Comparison of ENCODE assay signal across 26 mouse cellular contexts in the genomic region with DNA sequence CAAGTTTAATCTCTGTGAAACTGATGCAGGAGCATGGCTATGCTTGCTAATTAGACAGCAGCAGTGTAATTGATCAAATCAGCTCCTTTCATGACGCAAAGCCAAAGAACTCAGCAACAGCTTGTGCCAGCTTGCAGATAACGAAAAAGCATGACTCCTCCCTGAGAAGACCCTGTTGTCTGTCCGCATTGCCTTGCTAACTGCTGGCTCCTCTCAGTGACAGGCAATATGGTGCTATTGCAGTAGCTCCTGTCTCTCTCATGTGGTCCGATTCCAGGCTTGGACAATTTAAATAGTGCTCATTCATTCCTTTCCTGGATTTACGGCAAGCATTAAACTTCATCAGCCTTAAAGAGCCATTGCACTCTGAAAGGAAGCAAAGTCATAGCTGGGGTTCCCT. TPM values are rescaled to one million over a fixed set of nuclear protein-coding genes. Genes with fewer than 3 reads are reported as not detected.
DNase-seq lines count a peak whose midpoint lies in the region; ATAC-seq and TF ChIP-seq lines count a peak whose summit lies in the region.
"Had no signal": no experiment of that assay in that cellular context is flagged by ENCODE, and none has a peak within 500 bp of the region (broad histone marks: within the 10 kb centered on the region; RNA-seq: fewer than 3 reads in every experiment).

No protein-coding gene starts in this region.

- TF ChIP-seq CTCF in hindbrain, postnatal 0 days (IDR thresholded peaks at IDR 0.05; ENCODE audit: low read depth), result no peak
- no peak for TF ChIP-seq CTCF in lung, adult 2 months (IDR thresholded peaks at IDR 0.05; ENCODE audit: insufficient read depth, low read length)
- TF ChIP-seq CTCF in midbrain, postnatal 0 days (IDR thresholded peaks at IDR 0.05), result no peak

- no peak overlapping the region for H3K4me3 ChIP-seq in forebrain, embryonic 14.5 days (ENCODE audit: low read depth, low read length)
- no peak overlapping the region for H3K4me3 ChIP-seq in forebrain, embryonic 11.5 days (ENCODE audit: low read depth, low read length)
- no peak overlapping the region for H3K4me3 ChIP-seq in hindbrain, postnatal 0 days (ENCODE audit: low read length)
- H3K4me3 ChIP-seq in hindbrain, embryonic 10.5 days, result no peak overlapping the region
- no peak overlapping the region for H3K4me3 ChIP-seq in lung, embryonic 16.5 days (ENCODE audit: low read length)
- no peak overlapping the region for H3K4me3 ChIP-seq in lung, adult 2 months (replicated peaks; ENCODE audit: extremely low read depth, low read depth, low read length)
- no peak overlapping the region for H3K4me3 ChIP-seq in midbrain, postnatal 0 days (ENCODE audit: low read depth, low read length)
- H3K4me3 ChIP-seq in midbrain, embryonic 13.5 days (replicated peaks), result no peak overlapping the region
- H3K4me3 ChIP-seq: embryonic facial prominence, embryonic 15.5 days; erythroblast, embryonic 14.5 days; forebrain, embryonic 12.5 days; heart, embryonic 10.5 days; hindbrain, embryonic 13.5 days had no signal

- ATAC-seq in forebrain, embryonic 14.5 days, result no peak
- ATAC-seq in forebrain, embryonic 11.5 days (replicated peaks; ENCODE audit: low FRiP score), result no peak
- no peak for ATAC-seq in hindbrain, postnatal 0 days
- peak; percentile 70 for ATAC-seq in lung, embryonic 16.5 days (ENCODE audit: low read depth)
- ATAC-seq in midbrain, postnatal 0 days (ENCODE audit: low FRiP score), result no peak
- no peak for ATAC-seq in midbrain, embryonic 13.5 days
- ATAC-seq: CD4-positive, CD25-positive, alpha-beta regulatory T cell, adult 4 months had no signal

- no peak for TF ChIP-seq POLR2A in lung, adult 2 months (IDR thresholded peaks at IDR 0.05; ENCODE audit: borderline replicate concordance, extremely low read depth, low read depth, low read length)

- H3K36me3 ChIP-seq in forebrain, embryonic 14.5 days (ENCODE audit: control insufficient read depth, insufficient read depth, low read length), result no peaks in the 10 kb centered on the region
- H3K36me3 ChIP-seq in forebrain, embryonic 11.5 days (ENCODE audit: control insufficient read depth, insufficient read depth, low read length), result no peaks in the 10 kb centered on the region
- H3K36me3 ChIP-seq in hindbrain, postnatal 0 days (ENCODE audit: insufficient read depth, low read length), result no peaks in the 10 kb centered on the region
- no peaks in the 10 kb centered on the region for H3K36me3 ChIP-seq in hindbrain, embryonic 10.5 days
- H3K36me3 ChIP-seq in lung, embryonic 16.5 days (ENCODE audit: control insufficient read depth, insufficient read depth, low read length), result no peaks in the 10 kb centered on the region
- H3K36me3 ChIP-seq in midbrain, postnatal 0 days (ENCODE audit: insufficient read depth, low read length), result no peaks in the 10 kb centered on the region
- no peaks in the 10 kb centered on the region for H3K36me3 ChIP-seq in midbrain, embryonic 13.5 days
- H3K36me3 ChIP-seq: embryonic facial prominence, embryonic 15.5 days; forebrain, embryonic 12.5 days; G1E; heart, embryonic 10.5 days; hindbrain, embryonic 13.5 days had no signal

- H3K4me1 ChIP-seq in forebrain, embryonic 14.5 days (ENCODE audit: control insufficient read depth, insufficient read depth, low read length), result no peaks in the 10 kb centered on the region
- no peaks in the 10 kb centered on the region for H3K4me1 ChIP-seq in forebrain, embryonic 11.5 days (replicated peaks; ENCODE audit: control insufficient read depth, insufficient read depth, low read length)
- no peaks in the 10 kb centered on the region for H3K4me1 ChIP-seq in hindbrain, postnatal 0 days (ENCODE audit: insufficient read depth, low read length)
- H3K4me1 ChIP-seq in hindbrain, embryonic 10.5 days (replicated peaks), result peaks cover under 1% of the 10 kb centered on the region; the same call in 1 of the 2 replicates
- no peaks in the 10 kb centered on the region for H3K4me1 ChIP-seq in lung, embryonic 16.5 days (replicated peaks; ENCODE audit: control insufficient read depth, insufficient read depth, low read length)
- no peaks in the 10 kb centered on the region for H3K4me1 ChIP-seq in lung, adult 2 months (ENCODE audit: control insufficient read depth, insufficient read depth, low read length)
- H3K4me1 ChIP-seq in midbrain, postnatal 0 days (ENCODE audit: insufficient read depth, low read length), result no peaks in the 10 kb centered on the region
- H3K4me1 ChIP-seq in midbrain, embryonic 13.5 days (replicated peaks), result no peaks in the 10 kb centered on the region
- H3K4me1 ChIP-seq: embryonic facial prominence, embryonic 15.5 days; heart, embryonic 10.5 days had no signal

- no peak overlapping the region for H3K4me2 ChIP-seq in forebrain, embryonic 14.5 days (ENCODE audit: low read length)
- no peak overlapping the region for H3K4me2 ChIP-seq in forebrain, embryonic 11.5 days (ENCODE audit: low read depth, low read length, severe bottlenecking)
- no peak overlapping the region for H3K4me2 ChIP-seq in hindbrain, postnatal 0 days (ENCODE audit: low read depth, low read length)
- H3K4me2 ChIP-seq in lung, embryonic 16.5 days (ENCODE audit: low read depth, low read length), result no peak overlapping the region
- H3K4me2 ChIP-seq in midbrain, postnatal 0 days (ENCODE audit: low read depth, low read length, poor library complexity, severe bottlenecking), result no peak overlapping the region
- H3K4me2 ChIP-seq in midbrain, embryonic 13.5 days (replicated peaks), result no peak overlapping the region
- H3K4me2 ChIP-seq: embryonic facial prominence, embryonic 15.5 days; forebrain, embryonic 12.5 days; hindbrain, embryonic 13.5 days had no signal

- no peaks in the 10 kb centered on the region; the same call in 1 of the 2 replicates for H3K9me3 ChIP-seq in forebrain, embryonic 14.5 days (replicated peaks; ENCODE audit: control insufficient read depth, low read length)
- no peaks in the 10 kb centered on the region for H3K9me3 ChIP-seq in forebrain, embryonic 11.5 days (ENCODE audit: control insufficient read depth, low read length)
- no peaks in the 10 kb centered on the region for H3K9me3 ChIP-seq in hindbrain, postnatal 0 days (ENCODE audit: low read length)
- H3K9me3 ChIP-seq in hindbrain, embryonic 10.5 days, result no peaks in the 10 kb centered on the region
- H3K9me3 ChIP-seq in lung, embryonic 16.5 days (ENCODE audit: control insufficient read depth, low read length), result no peaks in the 10 kb centered on the region
- no peaks in the 10 kb centered on the region for H3K9me3 ChIP-seq in midbrain, postnatal 0 days (ENCODE audit: low read length)
- no peaks in the 10 kb centered on the region for H3K9me3 ChIP-seq in midbrain, embryonic 13.5 days
- H3K9me3 ChIP-seq: embryonic facial prominence, embryonic 15.5 days; G1E; heart, embryonic 10.5 days; hindbrain, embryonic 13.5 days had no signal

- no peak overlapping the region for H3K9ac ChIP-seq in forebrain, embryonic 14.5 days (ENCODE audit: low read length)
- H3K9ac ChIP-seq in forebrain, embryonic 11.5 days (ENCODE audit: low read length), result no peak overlapping the region
- H3K9ac ChIP-seq in hindbrain, postnatal 0 days (replicated peaks; ENCODE audit: low read length), result no peak overlapping the region
- H3K9ac ChIP-seq in lung, embryonic 16.5 days (ENCODE audit: low read length), result no peak overlapping the region
- no peak overlapping the region for H3K9ac ChIP-seq in midbrain, postnatal 0 days (replicated peaks; ENCODE audit: low read length, poor library complexity, severe bottlenecking)
- H3K9ac ChIP-seq in midbrain, embryonic 13.5 days (replicated peaks), result no peak overlapping the region
- H3K9ac ChIP-seq: embryonic facial prominence, embryonic 15.5 days; forebrain, embryonic 12.5 days; hindbrain, embryonic 13.5 days had no signal

- 19% methylated on average over 5 of the region's 5 CpGs for WGBS in forebrain, embryonic 14.5 days
- 64% methylated on average over 5 of the region's 5 CpGs for WGBS in forebrain, embryonic 11.5 days
- WGBS in hindbrain, postnatal 0 days, result 48% methylated on average over 5 of the region's 5 CpGs
- 84% methylated on average over 5 of the region's 5 CpGs for whole genome bisulfite sequencing in hindbrain, embryonic 10.5 days
- 37% methylated on average over 5 of the region's 5 CpGs for WGBS in lung, embryonic 16.5 days
- WGBS in lung, adult 2 months, result 79% methylated on average over 5 of the region's 5 CpGs
- WGBS in midbrain, postnatal 0 days, result 60% methylated on average over 5 of the region's 5 CpGs
- 74% methylated on average over 5 of the region's 5 CpGs for WGBS in midbrain, embryonic 13.5 days

- H3K27ac ChIP-seq in forebrain, embryonic 14.5 days (ENCODE audit: low read depth, low read length), result no peak overlapping the region
- H3K27ac ChIP-seq in forebrain, embryonic 11.5 days (ENCODE audit: low read depth, low read length), result no peak overlapping the region
- H3K27ac ChIP-seq in hindbrain, postnatal 0 days, result no peak overlapping the region
- H3K27ac ChIP-seq in hindbrain, embryonic 10.5 days, result no peak overlapping the region
- H3K27ac ChIP-seq in lung, embryonic 16.5 days (ENCODE audit: low read length), result no peak overlapping the region; the same call in 1 of the 2 replicates
- H3K27ac ChIP-seq in midbrain, postnatal 0 days (ENCODE audit: low read depth, low read length), result no peak overlapping the region
- H3K27ac ChIP-seq in midbrain, embryonic 13.5 days, result no peak overlapping the region
- H3K27ac ChIP-seq: embryonic facial prominence, embryonic 15.5 days; forebrain, embryonic 12.5 days; heart, embryonic 10.5 days; hindbrain, embryonic 13.5 days had no signal

- peak; percentile 47 for DNase-seq in forebrain, embryonic 14.5 days (ENCODE audit: low spot score)
- DNase-seq in forebrain, embryonic 11.5 days (ENCODE audit: low spot score), result no peak
- DNase-seq in hindbrain, postnatal 0 days (ENCODE audit: low spot score), result peak; percentile 6
- DNase-seq in hindbrain, embryonic 10.5 days (ENCODE audit: low spot score), result no peak
- DNase-seq in lung, adult 2 months, result no peak
- DNase-seq in midbrain, postnatal 0 days (ENCODE audit: low spot score), result peak; percentile 21
- DNase-seq: adrenal gland, adult 8-10 months; adrenal gland, postnatal 36 days; B cell, adult 2 months; cerebellum, adult 11 months; cerebellum, adult 8-10 months; cerebellum, postnatal 14 days; embryo, embryonic 11 days; gastrocnemius, postnatal 10 days; heart, adult 18-20 months; heart, postnatal 10 days; heart, postnatal 4 days had no signal

- 0 out of 2 replicates have a peak, but pooled peaks cover 3% of the 10 kb centered on the region for H3K27me3 ChIP-seq in forebrain, embryonic 14.5 days (replicated peaks; ENCODE audit: control insufficient read depth, insufficient read depth, low read length)
- H3K27me3 ChIP-seq in forebrain, embryonic 11.5 days (ENCODE audit: control insufficient read depth, insufficient read depth, low read length), result peaks cover 2% of the 10 kb centered on the region; the same call in 1 of the 2 replicates
- no peaks in the 10 kb centered on the region for H3K27me3 ChIP-seq in hindbrain, postnatal 0 days (ENCODE audit: insufficient read depth, low read length)
- no peaks in the 10 kb centered on the region for H3K27me3 ChIP-seq in hindbrain, embryonic 10.5 days (ENCODE audit: insufficient read depth, poor library complexity, severe bottlenecking)
- no peaks in the 10 kb centered on the region for H3K27me3 ChIP-seq in lung, embryonic 16.5 days (ENCODE audit: control insufficient read depth, insufficient read depth, low read depth, low read length)
- no peaks in the 10 kb centered on the region for H3K27me3 ChIP-seq in midbrain, postnatal 0 days (ENCODE audit: insufficient read depth, low read length)
- no peaks in the 10 kb centered on the region for H3K27me3 ChIP-seq in midbrain, embryonic 13.5 days
- H3K27me3 ChIP-seq: embryonic facial prominence, embryonic 15.5 days; hindbrain, embryonic 13.5 days had no signal

RNA-seq across cellular contexts. Expression of gene Ttc1, which starts 59.9 kb away (rescaled TPM):
- polyA plus RNA-seq in forebrain, embryonic 14.5 days (2014; fragmentation: Nextera tagmentation; extraction: Ambion mirVana), result 82.5 and 87.1 TPM in 2 replicates
- 75.1 and 78.5 TPM in 2 replicates for polyA plus RNA-seq in forebrain, embryonic 11.5 days (2014; fragmentation: Nextera tagmentation; extraction: Ambion mirVana)
- total RNA-seq in hindbrain, postnatal 0 days (2014; rRNA removed), result 22.1 and 33.6 TPM in 2 replicates
- 78.8 and 82.5 TPM in 2 replicates for polyA plus RNA-seq in hindbrain, postnatal 0 days (2015; fragmentation: Nextera tagmentation; extraction: Ambion mirVana)
- polyA plus RNA-seq in hindbrain, embryonic 10.5 days (2016; fragmentation: Nextera tagmentation; extraction: Ambion mirVana), result 78.4 and 85.3 TPM in 2 replicates
- 57.9 and 64.6 TPM in 2 replicates for polyA plus RNA-seq in lung, embryonic 16.5 days (2015; fragmentation: Nextera tagmentation; extraction: Ambion mirVana)
- 6.0 and 10.7 TPM in 2 replicates for polyA plus RNA-seq in lung, adult 2 months (2012; rRNA removed)
- total RNA-seq in midbrain, postnatal 0 days (2014; rRNA removed), result 30.0 and 37.6 TPM in 2 replicates
- polyA plus RNA-seq in midbrain, postnatal 0 days (2015; fragmentation: Nextera tagmentation; extraction: Ambion mirVana), result 76.3 and 83.2 TPM in 2 replicates
- polyA plus RNA-seq in midbrain, embryonic 13.5 days (2015; fragmentation: Nextera tagmentation; extraction: Ambion mirVana), result 91.5 and 95.2 TPM in 2 replicates

Comparison
In these comparisons a context has a peak if more than half of its experiments do, and no peak if none do; other contexts are left out.
1. DNase-seq: peak in forebrain, embryonic 14.5 days (single experiment), hindbrain, postnatal 0 days (single experiment) and midbrain, postnatal 0 days (single experiment); none in forebrain, embryonic 11.5 days (single experiment), hindbrain, embryonic 10.5 days (single experiment) and lung, adult 2 months (single experiment).